Mouse (Mus musculus) layer of hippocampus, postnatal 10 days (tissue): ENCODE data around the gene Zfhx3. TPM values are rescaled to one million over a fixed set of nuclear protein-coding genes. Genes with fewer than 3 reads are reported as not detected.

Source experiments
- DNase-seq, 2 experiments: peaks; one replicate each; pipeline ENCODE4 v3.0.0; 2021; ENCODE audit warnings: low spot score in 2 of 2
- total RNA-seq, 2 experiments: library from RNA; stranded (reverse); gene quantifications; 2 replicates each; pipeline ENCODE4 v1.2.3; 2021

The Zfhx3 gene
- total RNA-seq, 2 experiments from 2014 or later = 3.9 to 4.7 TPM

DNA sequence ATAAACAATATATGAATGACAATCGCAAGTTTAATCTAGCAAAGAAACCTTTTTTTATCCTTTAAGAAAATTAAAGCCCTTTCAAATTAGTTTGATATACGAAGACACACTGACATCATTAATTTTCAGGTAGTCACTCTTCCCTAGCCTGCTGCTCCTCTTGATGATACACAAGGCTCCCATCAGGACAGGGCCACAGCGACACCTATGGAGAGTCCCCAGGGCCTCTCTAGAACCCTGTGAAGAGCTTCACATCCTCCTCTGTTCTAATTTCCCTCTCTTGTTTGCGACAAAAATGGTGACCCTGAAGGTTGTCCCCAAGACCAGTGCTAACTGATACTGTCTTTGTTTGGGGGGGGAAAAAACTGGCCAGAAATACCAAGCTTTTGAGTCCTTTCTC is 144.5 kb downstream of the Zfhx3 start:
- no peak for DNase-seq

DNA sequence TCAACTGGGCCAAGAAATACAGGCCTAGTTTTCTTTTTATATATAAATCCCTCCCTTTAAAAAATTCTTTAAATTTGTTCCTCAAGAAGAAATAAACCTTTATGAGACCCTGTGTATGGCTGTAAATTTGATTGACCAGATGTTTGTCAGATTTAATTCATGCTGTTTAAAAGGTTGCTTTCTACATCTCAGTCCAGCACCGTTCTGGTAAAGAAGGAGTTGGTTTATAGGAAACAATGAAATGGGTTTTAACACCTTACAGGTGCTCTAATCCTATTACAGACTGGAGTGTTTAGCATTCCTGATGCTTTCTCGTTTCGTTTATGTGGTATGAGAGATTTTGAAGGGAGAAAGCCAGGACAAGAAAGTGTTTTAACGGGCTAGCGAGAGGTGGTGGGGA is 147.2 kb downstream of the Zfhx3 start:
- no peak for DNase-seq

DNA sequence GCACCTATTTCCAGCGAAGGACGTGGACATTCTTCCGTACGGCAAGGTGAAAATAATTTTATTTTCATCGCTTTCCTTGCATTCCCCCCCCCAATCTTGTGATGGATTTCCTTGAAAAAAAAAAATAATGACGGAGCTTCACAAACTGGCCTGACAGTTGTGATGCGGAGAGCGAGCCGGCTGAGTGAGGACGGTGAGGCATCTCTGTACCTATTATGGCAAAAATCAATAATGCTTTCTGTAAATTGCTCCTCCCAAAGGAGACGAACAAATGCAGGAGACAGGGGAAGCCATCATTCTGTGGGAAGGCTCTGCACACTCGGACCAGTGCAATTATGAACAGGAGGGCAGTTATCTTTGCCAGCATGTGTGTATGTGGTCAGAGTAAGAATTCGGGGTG is 156.2 kb downstream of the Zfhx3 start:
- DNase-seq = no peak

DNA sequence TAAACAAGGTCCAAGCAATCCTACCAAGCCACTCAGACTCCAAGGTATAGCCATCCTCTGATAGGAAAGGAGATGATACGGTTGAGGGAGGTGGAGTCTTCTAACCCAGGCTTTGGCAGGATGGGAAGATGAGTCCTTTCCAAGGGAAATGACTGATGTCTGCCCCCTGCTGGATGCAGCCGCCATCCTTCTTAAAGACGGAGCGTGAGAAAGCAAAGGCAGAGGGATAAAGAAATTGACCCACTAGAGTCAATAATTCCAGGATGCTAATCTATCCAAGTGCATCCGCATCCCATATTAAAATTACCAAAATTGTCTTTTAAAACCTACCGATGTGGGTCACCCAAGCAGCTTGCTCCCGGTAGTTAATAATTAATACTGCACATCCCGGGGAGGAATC is 158.7 kb downstream of the Zfhx3 start:
- peak; percentile 70 to 82 for DNase-seq

DNA sequence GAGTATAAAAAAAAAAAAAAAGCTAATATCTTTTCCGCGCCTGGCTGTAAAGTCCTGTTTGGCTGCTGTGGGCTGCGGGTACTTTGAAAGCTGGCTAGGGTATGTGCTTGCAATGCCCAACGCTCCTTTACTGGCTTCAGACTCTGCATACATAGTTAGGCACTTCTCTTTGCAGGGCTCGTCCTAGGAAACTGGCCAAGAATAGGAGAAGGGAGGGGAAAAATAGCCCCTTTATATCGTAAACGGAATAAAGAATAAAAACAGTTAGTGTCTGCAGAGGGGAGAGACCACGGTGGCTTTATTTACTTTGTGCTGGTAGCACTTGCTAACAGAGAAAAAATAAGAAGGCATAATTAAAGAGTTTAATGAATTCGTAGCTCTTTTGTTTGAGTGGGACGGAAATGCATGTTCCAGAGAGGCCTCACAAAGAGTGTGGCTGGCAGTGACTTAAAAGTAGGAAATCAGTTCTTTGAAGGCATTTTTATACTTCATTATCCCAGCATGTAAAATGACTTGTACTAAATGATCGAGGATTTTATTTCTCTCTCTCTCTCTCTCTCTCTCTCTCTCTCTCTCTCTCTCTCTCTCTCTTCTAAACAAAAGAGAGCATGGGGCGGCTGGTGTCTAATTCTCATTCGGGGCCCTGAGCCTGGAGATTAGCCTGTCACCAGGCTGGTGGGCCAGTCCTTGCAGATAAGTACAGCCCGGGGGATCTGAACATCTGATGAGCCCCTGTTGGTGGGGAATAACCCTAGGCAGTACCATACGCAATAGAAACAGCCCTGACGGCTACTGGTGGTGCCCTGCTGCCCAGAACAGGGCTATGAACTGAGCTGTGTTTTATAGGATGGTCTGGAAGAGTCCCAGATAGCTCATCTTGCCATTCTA is 159.8 kb downstream of the Zfhx3 start:
- DNase-seq = peak; percentile 12 to 28

DNA sequence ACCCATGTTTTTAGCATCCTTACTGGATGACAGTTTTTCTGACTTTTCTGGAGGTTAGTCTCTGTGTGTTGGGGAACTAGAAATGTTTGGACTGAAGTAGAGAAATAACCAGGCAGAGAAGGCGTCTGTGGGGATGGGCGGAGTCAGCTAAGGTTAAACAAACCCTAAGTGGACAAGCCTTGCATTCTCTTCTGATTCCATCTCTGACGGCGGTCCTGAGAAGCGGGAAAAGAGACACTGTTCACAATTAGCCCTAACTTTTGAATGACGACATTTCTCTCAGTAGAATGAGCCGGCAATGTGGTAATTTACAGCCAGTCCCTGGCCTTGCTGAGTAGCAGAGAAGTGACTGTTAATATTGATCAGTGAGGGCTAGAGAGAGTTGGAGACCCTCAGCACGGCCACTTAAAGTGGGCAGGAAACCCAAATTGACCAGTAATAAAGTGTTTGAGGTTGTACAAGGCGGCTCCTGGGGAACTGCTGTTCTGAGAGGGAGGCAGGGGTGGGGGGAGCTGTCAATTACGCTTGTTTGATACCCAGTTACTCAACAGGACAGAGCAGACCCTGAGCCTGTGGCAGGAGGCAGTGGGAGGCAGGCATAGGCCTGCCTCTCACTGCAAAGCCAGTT is 162.1 kb downstream of the Zfhx3 start:
- no peak for DNase-seq

DNA sequence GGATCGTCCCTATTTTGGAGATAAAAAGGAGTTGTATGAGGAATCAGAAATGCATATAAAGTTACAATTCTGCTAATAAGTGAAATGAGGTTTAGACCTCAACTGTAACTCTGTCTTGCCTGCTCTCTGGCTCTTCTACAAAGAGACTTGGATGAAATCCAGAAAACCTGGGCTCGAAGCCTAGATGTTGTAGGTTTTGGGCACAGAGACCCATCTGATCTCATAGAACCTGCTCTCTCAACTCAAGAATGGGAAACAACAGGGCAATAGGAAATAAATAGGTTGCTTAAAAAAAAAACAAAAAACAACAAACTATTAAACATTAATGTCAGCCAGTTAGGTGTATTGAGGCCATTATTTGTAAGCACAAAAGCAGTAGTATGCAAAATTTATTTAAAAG is 182.6 kb downstream of the Zfhx3 start:
- peak; percentile 51 to 68 for DNase-seq

DNA sequence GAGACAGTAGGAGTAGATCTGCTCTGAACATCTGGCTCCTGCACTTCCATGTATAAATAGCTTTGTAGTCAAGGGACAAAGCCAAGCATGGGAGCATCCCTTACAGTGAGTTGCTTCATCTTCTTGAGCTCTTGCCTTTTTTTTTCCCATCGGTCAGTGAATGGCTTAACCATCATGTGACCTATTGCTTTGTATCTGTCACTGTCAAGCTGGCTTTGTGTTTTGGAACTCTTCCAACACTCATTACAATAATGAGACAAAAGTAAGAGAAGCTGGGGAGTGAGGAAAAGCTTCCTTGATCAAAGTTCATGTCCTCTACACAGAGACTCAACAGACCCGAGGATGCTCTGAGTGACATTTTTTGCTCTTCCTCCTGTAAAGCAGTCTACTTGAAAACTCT is 183.0 kb downstream of the Zfhx3 start:
- DNase-seq = no peak

DNA sequence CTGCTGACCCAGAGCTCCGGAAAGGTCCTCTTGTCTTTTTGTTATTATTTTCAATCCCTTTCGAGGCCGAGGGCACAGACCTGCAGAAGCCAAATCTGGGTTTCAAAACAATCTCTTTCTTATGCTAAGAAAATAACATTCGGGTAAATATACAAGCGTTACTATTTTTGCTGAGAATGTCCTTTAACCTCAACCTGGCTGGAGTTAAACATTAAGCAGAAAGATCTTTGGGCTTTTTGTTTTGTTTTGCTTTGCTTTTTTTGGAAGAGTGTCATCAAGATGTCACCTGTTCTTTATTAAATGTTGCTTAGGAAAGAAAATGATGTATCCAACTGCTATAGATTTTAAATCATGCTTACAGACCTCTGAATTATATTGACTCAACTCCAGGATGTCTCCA is 204.1 kb downstream of the Zfhx3 start:
- DNase-seq = no peak

DNA sequence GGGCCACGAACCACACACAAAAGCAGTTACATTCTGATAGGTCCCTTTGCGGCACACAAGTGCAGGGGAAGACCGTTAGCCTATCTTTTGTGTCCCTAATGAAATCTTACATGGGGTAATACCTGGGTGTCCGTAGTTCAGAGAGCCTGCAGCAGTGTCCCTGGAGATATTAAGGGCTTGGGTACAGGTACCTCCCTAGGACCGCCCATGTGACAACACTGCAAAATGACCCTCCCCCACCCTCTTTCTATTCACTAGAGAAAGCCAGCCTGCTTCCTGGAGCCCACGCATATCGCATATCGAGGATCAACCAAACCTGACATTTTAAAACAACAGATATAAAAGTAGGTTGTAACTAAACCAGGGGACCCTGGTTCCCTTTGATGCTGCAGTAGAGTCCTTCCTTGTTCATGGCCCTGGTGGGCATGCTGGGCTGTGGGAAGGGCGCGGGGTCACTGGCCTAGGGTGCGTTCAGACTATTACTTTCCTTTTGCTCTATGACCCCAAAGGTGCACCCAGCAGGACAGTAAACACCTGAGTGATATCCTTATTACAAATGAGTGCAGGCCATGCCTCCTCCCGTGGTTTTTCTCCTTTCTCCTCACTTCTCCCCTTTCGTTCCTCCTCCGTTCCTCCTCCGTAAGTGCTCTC is 206.3 kb downstream of the Zfhx3 start:
- DNase-seq = no peak

DNA sequence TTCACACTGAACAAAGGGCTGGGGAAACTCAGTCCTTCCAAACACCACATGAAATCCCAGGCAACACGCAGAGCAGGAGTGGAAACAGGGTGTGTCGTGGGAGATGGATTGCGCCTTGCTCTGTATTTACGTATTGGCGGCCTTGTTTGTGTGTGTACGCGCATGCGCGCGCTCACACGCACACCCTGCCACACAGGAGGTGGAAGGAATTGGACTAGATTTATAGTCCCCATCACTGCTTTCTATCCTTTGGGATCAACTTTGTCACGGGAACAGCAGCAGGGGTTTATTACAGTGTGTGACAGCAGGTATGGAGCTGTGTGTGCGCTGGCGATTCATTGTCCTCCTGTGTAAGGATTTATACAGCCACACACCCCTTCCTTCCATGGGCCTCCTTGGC is 228.4 kb downstream of the Zfhx3 start:
- DNase-seq = no peak

DNA sequence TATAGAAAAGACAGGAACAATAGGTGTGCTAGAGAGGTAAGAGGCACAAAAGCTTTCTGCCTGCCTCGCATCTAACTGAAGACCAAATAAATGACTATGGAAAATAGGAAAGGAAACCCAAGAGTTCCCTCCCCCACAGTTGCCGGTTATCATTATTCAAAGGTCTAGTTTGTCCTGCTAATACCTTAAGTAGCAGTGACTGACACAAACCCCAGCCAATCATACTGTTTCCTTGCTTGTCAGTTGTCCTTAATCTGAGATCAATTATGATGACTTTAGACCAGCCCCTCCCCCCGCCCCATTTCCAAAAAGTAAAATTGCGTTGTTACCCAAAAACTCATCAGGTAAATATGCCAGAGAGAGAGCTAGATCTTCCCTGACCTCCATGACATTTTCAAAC is 240.9 kb downstream of the Zfhx3 start:
- no peak for DNase-seq

DNA sequence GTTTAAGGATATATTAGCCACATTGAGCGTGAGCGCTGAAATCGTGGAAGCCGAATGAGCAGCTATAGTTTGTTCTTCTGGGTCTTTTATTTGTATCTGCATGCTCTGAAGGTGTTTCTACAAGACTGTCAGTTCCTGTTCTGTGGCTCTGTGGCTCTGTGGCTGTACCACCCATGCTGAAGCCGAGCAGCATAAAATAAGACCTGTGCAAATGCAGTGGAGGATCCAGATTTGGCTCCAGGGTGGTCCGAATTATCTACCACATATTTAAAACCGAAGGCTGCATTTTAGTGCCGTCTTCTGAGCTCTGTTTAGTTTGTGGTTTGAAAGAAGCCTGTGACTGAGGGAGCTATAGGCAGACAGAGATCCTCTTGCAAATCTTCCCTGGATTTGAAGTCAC is 241.5 kb downstream of the Zfhx3 start:
- no peak for DNase-seq

DNA sequence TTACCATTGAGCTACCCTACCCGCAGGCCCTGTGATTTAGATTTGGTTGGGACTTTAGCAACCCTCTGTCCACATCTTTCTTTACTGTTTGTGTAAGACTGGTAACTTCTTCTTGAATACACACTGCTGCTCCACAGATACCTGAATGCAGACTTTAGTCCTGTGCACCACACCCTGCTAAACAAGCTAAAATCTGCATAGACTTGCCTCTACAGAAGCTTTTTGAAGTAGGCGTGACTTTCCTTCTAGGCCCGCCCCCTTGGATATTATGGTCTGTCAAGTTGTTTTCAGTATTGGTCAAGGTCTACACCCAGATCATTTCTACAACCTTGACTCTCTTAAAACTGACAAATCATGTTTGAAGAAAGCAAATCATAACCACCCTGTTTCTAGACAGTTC is 243.8 kb downstream of the Zfhx3 start:
- no peak for DNase-seq

DNA sequence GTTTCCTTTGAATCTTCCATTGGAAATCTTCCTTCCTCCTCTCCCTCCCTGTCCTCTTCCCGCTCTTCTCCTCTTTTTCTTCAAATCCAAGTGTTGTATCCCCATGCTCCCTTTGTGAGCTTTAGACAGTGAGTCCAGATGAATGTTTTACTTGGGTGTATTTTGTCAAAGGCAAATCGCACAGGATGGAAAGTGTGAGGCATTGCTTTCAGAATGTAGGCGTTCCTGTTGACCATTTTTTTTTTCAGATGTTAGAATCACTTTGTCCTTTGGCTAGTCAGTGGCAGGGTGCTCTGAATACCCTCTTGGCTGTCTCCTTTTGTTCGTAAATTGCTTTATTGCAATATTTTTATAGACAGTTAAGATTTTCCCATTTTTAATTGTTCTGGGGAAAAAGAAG is 245.6 kb downstream of the Zfhx3 start:
- no peak for DNase-seq

DNA sequence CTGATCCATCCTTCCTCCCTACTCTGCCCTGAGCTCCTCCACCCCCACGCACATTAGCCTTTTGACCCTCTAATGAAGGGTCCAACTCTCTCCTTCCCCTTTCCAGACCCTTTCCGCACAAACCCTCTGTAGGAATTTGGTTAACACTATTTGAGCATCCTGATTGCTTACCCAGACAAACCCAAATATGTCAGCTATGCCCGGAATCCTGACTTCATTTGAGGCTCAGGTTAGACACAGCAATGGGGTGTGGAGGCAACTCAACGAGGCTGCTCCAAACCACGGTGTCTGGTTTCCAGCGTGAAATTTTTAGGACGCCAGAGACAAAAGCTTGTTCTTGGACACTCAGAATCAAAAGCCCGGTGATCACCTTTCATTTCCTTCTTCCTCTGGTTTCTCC is 252.1 kb downstream of the Zfhx3 start:
- DNase-seq = no peak

DNA sequence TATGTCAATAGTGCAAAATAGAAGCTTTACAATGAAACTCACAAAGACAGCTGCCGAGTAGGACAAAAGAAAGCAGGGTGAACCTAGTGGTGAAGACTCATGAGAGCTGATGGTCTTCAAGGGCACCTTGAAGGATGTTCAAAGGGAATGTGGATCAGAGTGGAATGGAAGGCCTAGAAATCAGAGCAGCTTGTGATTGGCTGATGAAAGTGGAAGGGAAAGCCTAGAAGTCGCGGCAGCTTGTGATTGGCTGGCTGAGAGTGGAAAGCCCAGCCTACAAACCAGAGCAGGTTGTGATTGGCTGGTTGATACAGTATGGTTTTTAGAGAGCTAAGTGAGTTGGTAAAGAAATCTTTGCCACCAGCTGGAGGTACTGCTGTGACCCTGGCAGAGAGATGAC is 272.6 kb downstream of the Zfhx3 start:
- DNase-seq = no peak

DNA sequence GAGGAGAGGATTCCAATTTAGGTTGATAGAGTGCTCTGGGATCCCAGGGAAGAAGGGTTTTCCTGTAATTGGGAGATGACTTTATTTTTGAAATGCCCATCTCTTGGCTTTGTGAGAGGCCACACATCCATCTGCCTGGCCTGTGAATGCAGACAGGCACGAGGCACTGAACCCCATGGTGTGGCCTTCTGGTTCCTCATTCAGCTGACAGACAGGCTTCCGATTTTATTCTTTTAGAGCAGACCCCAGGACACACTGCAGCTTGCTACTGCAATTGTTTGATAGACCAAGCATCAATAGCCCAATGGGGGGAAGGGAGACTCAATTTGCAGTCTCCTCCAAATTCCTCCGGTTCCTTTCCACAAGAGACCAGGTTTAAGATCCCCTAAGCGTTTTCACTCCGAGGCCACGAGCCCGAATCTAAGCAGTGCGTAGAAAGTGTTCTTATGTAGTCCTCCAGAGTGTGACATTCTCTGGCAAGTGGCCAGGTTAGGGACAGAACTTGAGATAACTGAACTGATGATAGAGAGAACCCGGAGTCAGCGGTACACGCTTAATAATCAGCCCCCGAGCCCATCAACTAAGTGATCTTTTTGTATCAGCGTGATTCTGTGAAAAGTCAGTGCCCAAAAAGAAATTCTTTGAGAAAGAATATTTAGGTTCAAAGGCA is 275.9 kb downstream of the Zfhx3 start:
- peak in 1 of 2 experiments; percentile 20 for DNase-seq

DNA sequence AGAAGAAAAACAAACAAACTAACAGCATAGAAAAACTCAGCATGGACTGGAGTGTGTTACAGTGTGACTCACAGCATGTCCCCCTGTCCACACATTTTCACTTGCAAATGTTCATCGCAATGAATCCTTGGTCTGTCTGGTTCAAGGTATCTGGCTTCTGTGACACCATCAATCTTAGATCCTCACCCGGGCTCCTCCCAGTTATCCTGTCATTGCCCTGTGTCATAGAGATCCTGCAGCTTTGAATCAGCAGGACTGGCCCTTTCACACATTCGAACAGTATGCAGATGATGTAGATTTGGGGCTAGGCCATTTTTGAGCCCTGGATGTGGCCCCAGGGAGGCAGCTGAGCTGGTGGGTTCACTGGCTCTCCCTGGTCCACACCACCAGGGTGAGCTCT is 278.1 kb downstream of the Zfhx3 start:
- DNase-seq = no peak

DNA sequence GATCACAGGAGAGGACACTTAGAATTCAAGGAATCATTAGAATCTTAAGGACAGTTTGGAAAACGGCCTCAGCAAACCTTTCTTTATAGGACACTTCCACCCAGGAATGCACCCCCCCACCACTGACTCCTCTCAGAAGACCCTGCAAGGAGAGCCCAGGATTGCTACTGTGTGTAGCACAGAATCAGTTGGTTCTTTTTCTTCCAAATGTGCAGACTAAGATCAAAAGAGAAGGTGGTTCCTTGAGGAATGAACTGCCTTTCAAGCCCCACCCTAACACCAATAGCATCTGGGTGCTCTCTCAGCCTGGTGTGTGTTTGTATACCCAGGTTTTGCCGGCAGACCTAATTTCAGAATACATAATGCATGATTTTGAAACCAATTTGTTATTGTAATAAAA is 279.6 kb downstream of the Zfhx3 start:
- no peak for DNase-seq

DNA sequence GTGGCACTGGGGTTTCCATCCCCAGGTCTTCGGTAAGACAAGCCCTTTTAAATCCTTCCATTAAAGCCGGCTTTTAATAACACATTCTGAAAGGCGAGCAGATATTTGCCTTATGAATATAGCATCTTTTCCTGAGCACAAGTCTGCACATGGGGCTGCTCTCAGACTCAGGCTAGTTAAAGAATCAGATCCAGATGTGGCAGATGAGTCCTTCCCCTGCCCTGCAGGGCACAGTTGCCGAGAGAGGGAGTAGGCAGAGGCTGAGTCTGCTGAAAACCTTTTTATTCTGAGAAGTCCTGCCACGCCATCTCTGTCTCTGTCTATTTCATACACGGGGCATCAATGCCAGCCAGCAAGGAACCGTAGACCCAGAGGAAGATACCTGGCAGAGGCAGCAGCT is 289.9 kb downstream of the Zfhx3 start:
- no peak for DNase-seq

DNA sequence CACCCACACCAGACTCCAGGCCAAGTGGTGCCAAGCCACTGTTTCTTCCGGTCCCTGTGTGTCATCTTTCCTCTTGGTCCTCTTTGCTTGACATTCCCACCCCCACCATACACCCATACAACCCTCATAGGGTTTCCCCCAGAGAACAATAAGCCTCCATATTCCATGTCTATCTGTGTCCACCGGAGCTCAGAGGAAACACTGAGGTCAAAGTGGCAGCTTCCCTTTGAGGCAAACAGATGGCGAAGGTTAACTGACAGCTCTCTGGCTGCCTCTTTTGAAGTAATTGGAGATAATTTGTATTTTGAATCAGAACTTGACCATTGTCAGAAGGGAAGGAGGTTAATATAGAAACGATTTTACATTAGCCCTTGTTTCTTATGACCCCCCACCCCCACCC is 292.0 kb downstream of the Zfhx3 start:
- no peak for DNase-seq
